ENCODE assay signal across 9 mouse cellular contexts in the genomic region with DNA sequence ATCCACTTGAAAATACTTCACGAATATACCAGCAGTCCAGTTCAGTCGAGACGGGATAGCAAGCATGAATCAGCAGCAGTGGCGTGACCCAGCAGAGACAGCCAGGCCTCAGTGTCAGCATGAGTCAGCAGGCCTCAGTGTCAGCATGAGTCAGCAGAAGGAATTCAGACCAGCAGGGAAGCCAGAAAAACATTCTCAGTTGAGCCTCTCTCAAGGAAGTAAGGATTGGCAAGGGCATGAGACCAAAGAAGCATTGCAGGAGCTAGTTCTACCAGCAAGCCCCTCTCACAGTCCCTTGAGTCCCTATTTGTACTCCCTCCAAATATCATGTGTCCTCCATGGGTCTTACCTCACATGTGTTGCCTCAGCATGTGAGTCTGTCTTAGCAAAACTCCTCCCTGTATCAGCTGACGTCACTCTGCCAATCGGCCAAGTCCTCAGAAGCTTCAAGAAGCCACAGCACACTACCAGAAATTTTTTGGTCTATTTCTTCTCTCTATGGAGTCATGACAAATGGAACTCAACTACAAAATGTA. TPM values are rescaled to one million over a fixed set of nuclear protein-coding genes. Genes with fewer than 3 reads are reported as not detected.
DNase-seq lines count a peak whose midpoint lies in the region; ATAC-seq lines count a peak whose summit lies in the region.
"Had no signal": no experiment of that assay in that cellular context is flagged by ENCODE, and none has a peak within 500 bp of the region (broad histone marks: within the 10 kb centered on the region; RNA-seq: fewer than 3 reads in every experiment).

No protein-coding gene starts in this region.

- intact Hi-C loops in heart, postnatal 36 days (cut with DNase I): no loop called here

- no peaks in the 10 kb centered on the region for H3K27me3 ChIP-seq in stomach, embryonic 16.5 days (ENCODE audit: control insufficient read depth, insufficient read depth, low read length)
- H3K27me3 ChIP-seq: embryonic facial prominence, embryonic 15.5 days had no signal

- H3K4me2 ChIP-seq in stomach, embryonic 16.5 days (ENCODE audit: low read depth, low read length): no peak overlapping the region
- H3K4me2 ChIP-seq: embryonic facial prominence, embryonic 15.5 days had no signal

- WGBS in stomach, embryonic 16.5 days: 63% methylated on average over 6 of the region's 6 CpGs

- H3K27ac ChIP-seq in stomach, embryonic 16.5 days (ENCODE audit: low read length): no peak overlapping the region
- H3K27ac ChIP-seq: embryonic facial prominence, embryonic 15.5 days had no signal

- 0 out of 2 replicates have a peak, but pooled peaks have one; percentile 33 for ATAC-seq in stomach, embryonic 16.5 days (ENCODE audit: insufficient read depth, low FRiP score)

- H3K4me3 ChIP-seq in stomach, embryonic 16.5 days (replicated peaks; ENCODE audit: low read length): no peak overlapping the region
- H3K4me3 ChIP-seq: embryonic facial prominence, embryonic 15.5 days had no signal

- no peaks in the 10 kb centered on the region for H3K4me1 ChIP-seq in stomach, embryonic 16.5 days (ENCODE audit: control insufficient read depth, insufficient read depth, low read length)
- H3K4me1 ChIP-seq: embryonic facial prominence, embryonic 15.5 days had no signal

- no peaks in the 10 kb centered on the region for H3K36me3 ChIP-seq in stomach, embryonic 16.5 days (ENCODE audit: control insufficient read depth, insufficient read depth, low read length)
- H3K36me3 ChIP-seq: embryonic facial prominence, embryonic 15.5 days had no signal

- peak; percentile 44 for DNase-seq in ovary, adult 18-20 months (ENCODE audit: low spot score)
- no peak for DNase-seq in ovary, postnatal 14 days (ENCODE audit: low spot score)
- peak; percentile 68 for DNase-seq in adrenal gland, postnatal 25 days
- peak; percentile 83 for DNase-seq in liver
- DNase-seq in natural killer cell, adult 2 months (ENCODE audit: low spot score in 2 of 2): no peak
- DNase-seq in thymus, postnatal 14 days: no peak
- DNase-seq in heart, postnatal 36 days: no peak

- H3K9me3 ChIP-seq in stomach, embryonic 16.5 days (replicated peaks; ENCODE audit: control insufficient read depth, low read length): no peaks in the 10 kb centered on the region
- H3K9me3 ChIP-seq: embryonic facial prominence, embryonic 15.5 days had no signal

- H3K9ac ChIP-seq in stomach, embryonic 16.5 days (ENCODE audit: low read length): no peak overlapping the region
- H3K9ac ChIP-seq: embryonic facial prominence, embryonic 15.5 days had no signal

RNA-seq across cellular contexts. Expression of a gene that starts 27.3 kb away (rescaled TPM):
- 19.0 and 19.1 TPM in 2 replicates for total RNA-seq in adrenal gland, postnatal 25 days (2021)
- polyA plus RNA-seq in stomach, embryonic 16.5 days (2015; fragmentation: Nextera tagmentation; extraction: Ambion mirVana): 17.3 and 17.6 TPM in 2 replicates
- total RNA-seq in heart, postnatal 36 days (2021): 10 to 100 TPM; 11.4 to 11.7 TPM

Comparison
In these comparisons a context has a peak if more than half of its experiments do, and no peak if none do; other contexts are left out.
1. DNase-seq: peak in ovary, adult 18-20 months (single experiment), adrenal gland, postnatal 25 days (single experiment) and liver (single experiment); none in ovary, postnatal 14 days (single experiment), natural killer cell, adult 2 months (0 of 2), thymus, postnatal 14 days (single experiment) and heart, postnatal 36 days (0 of 2).